Mouse (Mus musculus) midbrain, embryonic 10.5 days (tissue): ENCODE measurements around the gene Krt14. TPM values are rescaled to one million over a fixed set of nuclear protein-coding genes. Genes with fewer than 3 reads are reported as not detected.

Experiments
- DNase-seq: peaks from one replicate; pipeline ENCODE4 v3.0.0-alpha.2; 2017; ENCODE audit warnings: low spot score
- H3K27ac ChIP-seq: fragments of 300-500 bp; sonication (generic); replicated peaks from 2 replicates; pipeline ENCODE4 v1.5.1; 2016; ENCODE audit warnings: mild to moderate bottlenecking
- H3K27me3 ChIP-seq: fragments of 300-500 bp; sonication (generic); 2 replicates; pipeline ENCODE4 v1.6.1; 2016; ENCODE audit warnings: low read depth, mild to moderate bottlenecking; ENCODE audit not compliant: poor library complexity, severe bottlenecking
- H3K36me3 ChIP-seq: fragments of 300-500 bp; sonication (generic); 2 replicates; pipeline ENCODE4 v1.6.1; 2016; ENCODE audit warnings: mild to moderate bottlenecking, moderate library complexity
- H3K4me1 ChIP-seq: fragments of 300-500 bp; sonication (generic); 2 replicates; pipeline ENCODE4 v1.6.1; 2016
- H3K4me3 ChIP-seq: fragments of 300-500 bp; sonication (generic); 2 replicates; pipeline ENCODE4 v1.5.1; 2016; ENCODE audit warnings: mild to moderate bottlenecking, moderate library complexity
- H3K9me3 ChIP-seq: fragments of 300-500 bp; sonication (generic); replicated peaks from 2 replicates; pipeline ENCODE4 v1.6.1; 2016; ENCODE audit warnings: mild to moderate bottlenecking
- WGBS: fragments of 180-500 bp; shearing (Covaris S2); methylation state at CpG from one replicate; pipeline ENCODE4 v1.1.7; 2016; 5-methylcytosine and 5-hydroxymethylcytosine counted together
- polyA plus RNA-seq: library from polyadenylated mRNA; unstranded; fragments of >200 nt; fragmentation: Nextera tagmentation; extraction: Ambion mirVana; gene quantifications from 2 replicates; pipeline ENCODE4 v1.2.1, GENCODE M21; 2016

Gene Krt14
- polyA plus RNA-seq, 1 experiment from 2014 or later, result 1.2 TPM

- WGBS, result 84% methylated on average over 8 of the region's 8 CpGs
These were observed 51.7 kb downstream of the Krt14 start for GRCm38 (mm10) chr11:100155497-100156255.

More at GRCm38 (mm10) chr11:100155497-100156255, 51.7 kb downstream of the Krt14 start:
- Histone ChIP-seq H3K36me3 (no peaks in the 10 kb centered on the region), H3K27ac (no peak overlapping the region), H3K4me3 (no peak overlapping the region), H3K27me3 (no peaks in the 10 kb centered on the region), H3K4me1 (no peaks in the 10 kb centered on the region), H3K9me3 (no peaks in the 10 kb centered on the region)
- DNase-seq, result no peak

Other genes with a start within 250 kb of the Krt14 start
- gene Krtap29-1, start 228.5 kb downstream of the Krt14 start, polyA plus RNA-seq, result not detected in 2 replicates
- gene Krtap16-1, start 221.0 kb downstream of the Krt14 start, polyA plus RNA-seq, result not detected in 2 replicates
- gene Krtap17-1, start 213.6 kb downstream of the Krt14 start, polyA plus RNA-seq, result not detected in 2 replicates
- not detected in 2 replicates for gene Krt33a, start 191.3 kb downstream of the Krt14 start, polyA plus RNA-seq
- gene Krt33b, start 177.7 kb downstream of the Krt14 start, polyA plus RNA-seq, result not detected in 2 replicates
- not detected in 2 replicates for gene Krt34, start 166.0 kb downstream of the Krt14 start, polyA plus RNA-seq
- not detected in 2 replicates for gene Krt31, start 157.0 kb downstream of the Krt14 start, polyA plus RNA-seq
- not detected in 2 replicates for gene Krt32, start 119.3 kb downstream of the Krt14 start, polyA plus RNA-seq
- not detected in 2 replicates for gene Krt35, start 111.3 kb downstream of the Krt14 start, polyA plus RNA-seq
- gene Krt36, start 101.9 kb downstream of the Krt14 start, polyA plus RNA-seq, result not detected in 2 replicates
- not detected in 2 replicates for gene Krt13, start 86.0 kb downstream of the Krt14 start, polyA plus RNA-seq
- 0.74 and 1.8 TPM in 2 replicates for gene Krt15, start 71.6 kb downstream of the Krt14 start, polyA plus RNA-seq
- 5.9 and 6.3 TPM in 2 replicates for gene Krt19, start 58.9 kb downstream of the Krt14 start, polyA plus RNA-seq
- gene Krt9, start 14.3 kb downstream of the Krt14 start, polyA plus RNA-seq, result not detected in 2 replicates
- gene Krt16, start 41.4 kb upstream of the Krt14 start, polyA plus RNA-seq, result not detected in 2 replicates
- 0.12 and 0.16 TPM in 2 replicates for gene Krt17, start 53.5 kb upstream of the Krt14 start, polyA plus RNA-seq
- gene Krt42, start 62.3 kb upstream of the Krt14 start, polyA plus RNA-seq, result not detected in 2 replicates
- 1,709 and 1,814 TPM in 2 replicates for gene Eif1, start 112.3 kb upstream of the Krt14 start, polyA plus RNA-seq
- 0.56 TPM in 1 of 2 replicates, not detected in the other for gene Gast, start 126.9 kb upstream of the Krt14 start, polyA plus RNA-seq
- 36.6 and 40.2 TPM in 2 replicates for gene Hap1, start 148.6 kb upstream of the Krt14 start, polyA plus RNA-seq
- 32.4 and 41.8 TPM in 2 replicates for gene Jup, start 190.2 kb upstream of the Krt14 start, polyA plus RNA-seq
- gene P3h4, start 207.3 kb upstream of the Krt14 start, polyA plus RNA-seq, result 23.4 and 26.8 TPM in 2 replicates
- 44.6 and 49.7 TPM in 2 replicates for gene Fkbp10, start 208.1 kb upstream of the Krt14 start, polyA plus RNA-seq
- 115 and 120 TPM in 2 replicates for gene Nt5c3b, start 234.3 kb upstream of the Krt14 start, polyA plus RNA-seq
- gene Klhl10, start 234.4 kb upstream of the Krt14 start, polyA plus RNA-seq, result 0.62 and 0.73 TPM in 2 replicates